Mouse (Mus musculus): Measurements from ENCODE around the gene Hacd2. TPM values are rescaled to one million over a fixed set of nuclear protein-coding genes. Genes with fewer than 3 reads are reported as not detected.

Gene Hacd2
- polyA plus RNA-seq, 1 experiment = 70.8 TPM

DNA sequence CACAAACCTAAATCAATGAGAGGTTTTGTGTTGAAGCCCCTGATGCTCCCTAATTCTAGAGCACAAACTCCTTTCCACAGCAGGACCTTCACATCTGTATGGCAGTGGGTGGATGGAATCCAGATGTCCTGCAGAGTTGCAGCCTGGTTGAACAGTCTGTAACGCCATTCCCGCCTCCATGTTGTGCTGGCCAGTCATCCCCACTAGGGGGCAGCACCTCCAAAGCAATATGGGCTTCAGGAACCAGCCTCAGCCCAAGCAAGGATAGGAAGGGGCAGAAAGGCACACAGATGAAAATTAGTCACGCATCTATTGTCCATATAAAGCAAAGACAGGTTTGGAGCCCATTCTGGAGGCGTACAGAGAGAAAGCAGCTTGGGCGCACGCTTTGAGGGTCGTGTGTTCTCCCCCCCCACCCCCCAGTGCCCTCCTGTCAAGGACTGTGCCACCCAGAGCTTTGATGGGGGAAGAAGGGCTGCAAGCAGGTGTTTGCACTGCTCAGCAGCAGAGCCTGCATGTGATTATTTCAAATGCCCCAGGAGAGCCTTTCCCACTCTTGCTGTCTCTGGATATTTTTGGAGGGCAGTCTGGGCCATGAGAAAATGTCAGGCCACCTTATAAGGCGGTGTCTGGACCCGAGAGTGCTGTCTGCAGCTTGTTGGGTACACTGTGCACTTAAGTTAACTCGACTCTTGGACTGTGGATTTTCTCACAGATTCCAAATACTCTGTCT lies 88.3 kb downstream of the Hacd2 start:
- no peaks in the 10 kb centered on the region for H3K27me3 ChIP-seq (replicated peaks; ENCODE audit: control insufficient read depth, insufficient read depth, low read length)
- H3K36me3 ChIP-seq (ENCODE audit: control insufficient read depth, insufficient read depth, low read length) = peaks cover 2% of the 10 kb centered on the region
- TF ChIP-seq CTCF (conservative IDR thresholded peaks at IDR 0.05; ENCODE audit: insufficient read depth, insufficient read length, low read depth, low read length) (peak; percentile 98), POLR2A (IDR thresholded peaks at IDR 0.05; ENCODE audit: low read depth, low read length) (no peak)
- no peak overlapping the region for H3K27ac ChIP-seq (ENCODE audit: insufficient read depth, low read depth, low read length)
- WGBS = 34% methylated on average over 10 of the region's 10 CpGs
- H3K4me1 ChIP-seq (ENCODE audit: control insufficient read depth, insufficient read depth, low read length) = no peaks in the 10 kb centered on the region
- peak; percentile 79 for DNase-seq
- H3K4me3 ChIP-seq (ENCODE audit: insufficient read depth, low read depth, low read length) = no peak overlapping the region

DNA sequence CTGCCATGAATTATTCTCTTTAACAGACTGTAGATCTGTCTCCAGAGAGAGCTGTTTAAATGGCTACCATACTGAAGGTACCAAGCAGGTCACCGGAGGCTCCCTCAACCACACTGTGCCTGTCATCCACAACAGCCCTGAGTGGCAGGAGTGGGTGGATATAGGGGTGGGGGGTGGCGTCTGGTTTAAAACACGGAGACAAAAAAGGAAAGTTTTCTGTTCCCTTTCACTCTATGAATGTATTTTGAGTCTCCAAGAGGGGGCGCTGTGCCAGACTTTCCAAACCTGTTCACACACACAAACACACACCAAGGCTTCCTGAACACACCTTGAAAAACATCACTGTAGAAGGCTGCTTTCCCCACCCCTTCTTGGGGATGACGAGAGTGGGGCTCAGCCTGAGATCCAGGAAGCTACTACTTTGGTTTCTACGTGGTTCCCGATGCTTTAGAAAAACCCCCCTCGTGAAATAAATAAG lies 89.0 kb downstream of the Hacd2 start:
- DNase-seq = no peak
- H3K36me3 ChIP-seq (ENCODE audit: control insufficient read depth, insufficient read depth, low read length) = peaks cover 1% of the 10 kb centered on the region
- H3K4me1 ChIP-seq (ENCODE audit: control insufficient read depth, insufficient read depth, low read length) = no peaks in the 10 kb centered on the region
- H3K27me3 ChIP-seq (replicated peaks; ENCODE audit: control insufficient read depth, insufficient read depth, low read length) = no peaks in the 10 kb centered on the region
- H3K4me3 ChIP-seq (ENCODE audit: insufficient read depth, low read depth, low read length) = no peak overlapping the region
- no peak overlapping the region for H3K27ac ChIP-seq (ENCODE audit: insufficient read depth, low read depth, low read length)
- TF ChIP-seq CTCF (conservative IDR thresholded peaks at IDR 0.05; ENCODE audit: insufficient read depth, insufficient read length, low read depth, low read length) (peak; percentile 20; the same call in 1 of the 2 replicates), POLR2A (IDR thresholded peaks at IDR 0.05; ENCODE audit: low read depth, low read length) (no peak)
- 72% methylated on average over 8 of the region's 8 CpGs for WGBS

GRCm38 (mm10) chr16:35113496-35113895 lies 91.3 kb downstream of the Hacd2 start:
- H3K27me3 ChIP-seq (replicated peaks; ENCODE audit: control insufficient read depth, insufficient read depth, low read length) = no peaks in the 10 kb centered on the region
- no peak overlapping the region for H3K27ac ChIP-seq (ENCODE audit: insufficient read depth, low read depth, low read length)
- WGBS = 88% methylated on average over 5 of the region's 5 CpGs
- H3K4me3 ChIP-seq (ENCODE audit: insufficient read depth, low read depth, low read length) = no peak overlapping the region
- TF ChIP-seq CTCF (conservative IDR thresholded peaks at IDR 0.05; ENCODE audit: insufficient read depth, insufficient read length, low read depth, low read length) = no peak
- TF ChIP-seq POLR2A (IDR thresholded peaks at IDR 0.05; ENCODE audit: low read depth, low read length) = no peak
- DNase-seq = no peak
- H3K4me1 ChIP-seq (ENCODE audit: control insufficient read depth, insufficient read depth, low read length) = no peaks in the 10 kb centered on the region
- no peaks in the 10 kb centered on the region for H3K36me3 ChIP-seq (ENCODE audit: control insufficient read depth, insufficient read depth, low read length)

- no peak for DNase-seq
- H3K36me3 ChIP-seq (ENCODE audit: control insufficient read depth, insufficient read depth, low read length) = no peaks in the 10 kb centered on the region
- no peak overlapping the region for H3K27ac ChIP-seq (ENCODE audit: insufficient read depth, low read depth, low read length)
- no peaks in the 10 kb centered on the region for H3K4me1 ChIP-seq (ENCODE audit: control insufficient read depth, insufficient read depth, low read length)
- TF ChIP-seq POLR2A (IDR thresholded peaks at IDR 0.05; ENCODE audit: low read depth, low read length) (no peak), CTCF (conservative IDR thresholded peaks at IDR 0.05; ENCODE audit: insufficient read depth, insufficient read length, low read depth, low read length) (no peak)
- 79% methylated on average over 7 of the region's 7 CpGs for WGBS
- no peak overlapping the region for H3K4me3 ChIP-seq (ENCODE audit: insufficient read depth, low read depth, low read length)
- H3K27me3 ChIP-seq (replicated peaks; ENCODE audit: control insufficient read depth, insufficient read depth, low read length) = no peaks in the 10 kb centered on the region
Observed at GRCm38 (mm10) chr16:35116328-35116956, 94.2 kb downstream of the Hacd2 start.

GRCm38 (mm10) chr16:35117436-35117835 lies 95.2 kb downstream of the Hacd2 start:
- H3K27me3 ChIP-seq (replicated peaks; ENCODE audit: control insufficient read depth, insufficient read depth, low read length) = no peaks in the 10 kb centered on the region
- no peaks in the 10 kb centered on the region for H3K4me1 ChIP-seq (ENCODE audit: control insufficient read depth, insufficient read depth, low read length)
- H3K4me3 ChIP-seq (ENCODE audit: insufficient read depth, low read depth, low read length) = no peak overlapping the region
- DNase-seq = no peak
- TF ChIP-seq CTCF (conservative IDR thresholded peaks at IDR 0.05; ENCODE audit: insufficient read depth, insufficient read length, low read depth, low read length) (no peak), POLR2A (IDR thresholded peaks at IDR 0.05; ENCODE audit: low read depth, low read length) (no peak)
- WGBS = 68% methylated on average over 7 of the region's 7 CpGs
- no peak overlapping the region for H3K27ac ChIP-seq (ENCODE audit: insufficient read depth, low read depth, low read length)
- H3K36me3 ChIP-seq (ENCODE audit: control insufficient read depth, insufficient read depth, low read length) = no peaks in the 10 kb centered on the region

GRCm38 (mm10) chr16:35120603-35121002 lies 98.4 kb downstream of the Hacd2 start:
- H3K27me3 ChIP-seq (replicated peaks; ENCODE audit: control insufficient read depth, insufficient read depth, low read length) = no peaks in the 10 kb centered on the region
- DNase-seq = no peak
- 72% methylated on average over 4 of the region's 4 CpGs for WGBS
- H3K27ac ChIP-seq (ENCODE audit: insufficient read depth, low read depth, low read length) = no peak overlapping the region
- no peaks in the 10 kb centered on the region for H3K36me3 ChIP-seq (ENCODE audit: control insufficient read depth, insufficient read depth, low read length)
- H3K4me1 ChIP-seq (ENCODE audit: control insufficient read depth, insufficient read depth, low read length) = no peaks in the 10 kb centered on the region
- no peak overlapping the region for H3K4me3 ChIP-seq (ENCODE audit: insufficient read depth, low read depth, low read length)
- no peak for TF ChIP-seq POLR2A (IDR thresholded peaks at IDR 0.05; ENCODE audit: low read depth, low read length)
- no peak for TF ChIP-seq CTCF (conservative IDR thresholded peaks at IDR 0.05; ENCODE audit: insufficient read depth, insufficient read length, low read depth, low read length)

- H3K4me3 ChIP-seq (ENCODE audit: insufficient read depth, low read depth, low read length) = no peak overlapping the region
- H3K4me1 ChIP-seq (ENCODE audit: control insufficient read depth, insufficient read depth, low read length) = no peaks in the 10 kb centered on the region
- 83% methylated on average over 5 of the region's 5 CpGs for WGBS
- no peaks in the 10 kb centered on the region for H3K27me3 ChIP-seq (replicated peaks; ENCODE audit: control insufficient read depth, insufficient read depth, low read length)
- no peak overlapping the region for H3K27ac ChIP-seq (ENCODE audit: insufficient read depth, low read depth, low read length)
- no peak for TF ChIP-seq POLR2A (IDR thresholded peaks at IDR 0.05; ENCODE audit: low read depth, low read length)
- no peaks in the 10 kb centered on the region for H3K36me3 ChIP-seq (ENCODE audit: control insufficient read depth, insufficient read depth, low read length)
- DNase-seq = no peak
Observed at GRCm38 (mm10) chr16:35127270-35127669, 105.0 kb downstream of the Hacd2 start.
